Mouse (Mus musculus) kidney, embryonic 14.5 days (tissue): Measurements from ENCODE around the gene Smad6. TPM values are rescaled to one million over a fixed set of nuclear protein-coding genes. Genes with fewer than 3 reads are reported as not detected.

Experiments used
- polyA plus RNA-seq: library from polyadenylated mRNA; unstranded; fragments of >200 nt; fragmentation: Nextera tagmentation; extraction: Ambion mirVana; gene quantifications from 2 replicates; pipeline ENCODE4 v1.2.1, GENCODE M21; 2014

The Smad6 gene
- polyA plus RNA-seq, 1 experiment from 2014 or later: 14.3 TPM

Other genes with a start within 250 kb of the Smad6 start
- 0.16 and 0.19 TPM in 2 replicates for gene Lctl, start 95.1 kb upstream of the Smad6 start, polyA plus RNA-seq
- 17.3 and 34.4 TPM in 2 replicates for gene Zwilch, start 151.0 kb upstream of the Smad6 start, polyA plus RNA-seq
- 1,389 and 1,446 TPM in 2 replicates for gene Rpl4, start 151.3 kb upstream of the Smad6 start, polyA plus RNA-seq
- 25.7 and 37.9 TPM in 2 replicates for gene Snapc5, start 157.2 kb upstream of the Smad6 start, polyA plus RNA-seq
- 2.9 and 3.3 TPM in 2 replicates for gene Uchl4, start 213.1 kb upstream of the Smad6 start, polyA plus RNA-seq
- gene Map2k1, start 231.6 kb upstream of the Smad6 start, polyA plus RNA-seq: 56.9 and 72.3 TPM in 2 replicates